Mouse (Mus musculus) MN1 (cell line): ENCODE data around the gene Spag7.

Experiments used
- DNase-seq: peaks from one replicate; pipeline ENCODE4 v3.0.0-alpha.2; 2016; ENCODE audit warnings: low spot score

Spag7 gene

DNA sequence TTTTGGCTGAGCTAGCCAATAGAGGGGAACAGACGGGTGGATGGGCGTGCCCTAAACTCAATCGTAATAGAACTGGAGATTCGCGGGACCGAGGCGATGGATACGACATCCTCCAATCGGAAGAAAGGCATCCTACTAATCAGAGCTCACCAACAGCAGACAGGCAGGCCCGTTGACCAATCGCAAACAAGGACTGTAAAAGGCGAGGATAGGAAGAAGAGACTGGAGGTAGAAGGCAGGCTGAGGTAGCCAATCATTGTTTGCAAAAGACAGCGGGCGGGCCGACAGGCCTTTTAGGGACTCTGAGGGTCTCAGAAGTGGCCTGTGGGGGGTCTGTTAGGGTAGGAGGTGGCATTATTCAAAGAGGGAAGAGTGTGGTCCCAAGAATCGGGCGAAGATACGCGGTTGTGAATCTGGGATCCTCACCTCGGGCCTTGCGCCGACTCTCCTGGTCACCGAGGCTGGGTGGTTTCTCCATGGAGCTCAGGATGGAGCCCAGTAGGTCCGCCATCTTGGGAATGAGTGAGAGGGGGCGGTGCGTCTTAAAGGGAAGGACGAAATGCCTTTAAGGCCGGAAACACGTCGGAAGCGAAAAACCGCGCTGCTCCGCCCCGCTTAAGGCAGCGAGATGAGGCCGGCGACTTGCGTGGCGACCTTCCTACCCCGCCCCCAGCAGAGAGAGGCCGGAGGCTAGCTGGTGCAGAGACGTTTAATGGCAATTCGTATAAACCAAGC, at the start of gene Spag7:
Spag7 (minus strand) TSS at position 646 of the 735 bp plus-strand sequence.
- DNase-seq, result peak; percentile 98

DNA sequence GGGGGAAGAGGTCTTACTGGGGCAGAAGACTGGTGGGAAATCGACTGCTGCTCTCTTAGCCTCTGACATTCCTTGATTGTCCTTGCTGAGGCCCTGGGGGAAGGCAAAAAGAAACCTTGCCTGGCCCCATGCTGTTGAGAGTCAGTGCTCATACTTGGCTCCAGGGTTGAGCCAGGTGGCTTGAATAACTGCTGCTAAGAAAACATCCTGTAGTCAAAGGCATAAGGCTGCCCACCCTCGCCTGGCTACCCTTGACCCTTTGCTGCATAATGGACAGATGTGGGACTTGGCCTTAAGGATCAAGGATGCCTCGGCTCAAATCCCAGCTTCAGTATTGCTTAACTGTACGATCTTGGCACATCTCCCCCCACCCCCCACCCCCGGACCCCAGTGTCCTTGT, 49.3 kb upstream of the Spag7 start:
- DNase-seq, result no peak

GRCm38 (mm10) chr11:70715832-70716231, 46.6 kb upstream of the Spag7 start:
- DNase-seq, result peak; percentile 29

- DNase-seq, result no peak
Observed at GRCm38 (mm10) chr11:70713222-70713621, 44.0 kb upstream of the Spag7 start.

DNA sequence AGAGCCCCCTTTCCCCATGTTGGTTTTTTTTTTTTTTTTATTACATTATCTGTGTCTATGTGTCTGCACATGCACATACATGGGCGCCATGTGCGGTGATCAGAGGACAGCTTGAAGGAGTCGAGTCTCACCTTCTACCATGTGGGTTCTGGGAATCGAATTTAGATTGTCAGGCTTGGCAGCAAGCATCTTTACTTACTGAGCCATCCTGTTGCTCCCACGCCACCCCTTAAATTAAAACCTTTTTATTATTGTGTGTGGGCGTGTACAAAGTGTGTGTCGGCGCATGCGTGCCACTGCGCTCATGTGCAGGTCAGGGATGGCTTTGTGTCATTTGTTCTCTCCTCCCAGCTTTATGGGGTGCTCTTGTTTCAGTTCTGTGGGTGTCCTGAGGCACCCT, 41.8 kb upstream of the Spag7 start:
- DNase-seq, result no peak

GRCm38 (mm10) chr11:70706127-70706526, 36.9 kb upstream of the Spag7 start:
- DNase-seq, result no peak

GRCm38 (mm10) chr11:70702781-70703180, 33.6 kb upstream of the Spag7 start:
- peak; percentile 46 for DNase-seq

DNA sequence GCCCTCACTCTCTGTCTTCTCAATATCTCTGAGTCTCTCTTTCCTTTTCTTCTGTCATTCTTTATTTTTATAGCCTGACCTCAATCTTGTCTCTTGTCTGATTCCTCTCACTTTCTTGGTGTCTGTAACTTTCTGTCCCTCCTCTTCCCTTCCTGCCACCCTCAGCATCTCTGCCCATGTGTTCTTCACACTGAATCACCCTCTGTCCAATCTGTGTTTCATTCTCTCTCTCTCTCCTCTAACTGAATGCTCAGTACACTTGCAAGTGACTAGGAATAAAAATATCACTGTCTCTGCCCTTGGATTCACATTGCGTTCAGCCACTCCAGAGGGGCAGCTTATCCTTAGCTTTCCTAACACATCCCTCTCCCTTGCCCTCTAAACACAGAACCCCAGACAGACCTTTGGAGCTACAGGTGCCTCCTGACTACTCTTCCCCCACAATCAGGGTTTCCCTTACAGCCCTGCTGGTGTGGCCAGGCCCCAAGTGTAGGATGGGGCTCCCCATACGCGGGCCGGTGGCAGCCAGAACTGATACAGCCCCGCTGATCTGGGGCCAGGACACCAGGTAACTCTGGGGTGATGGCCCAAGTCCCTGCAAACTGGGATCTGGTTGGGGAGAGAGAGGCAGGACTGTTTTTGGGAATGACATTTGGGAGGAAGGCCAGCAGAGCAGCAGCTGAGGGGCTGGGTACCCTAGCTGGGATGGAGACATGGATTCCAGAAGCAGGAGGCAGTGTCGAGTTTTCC, 32.9 kb upstream of the Spag7 start:
- no peak for DNase-seq

- no peak for DNase-seq
Observed at GRCm38 (mm10) chr11:70701221-70701955, 32.2 kb upstream of the Spag7 start.

GRCm38 (mm10) chr11:70700613-70701012, 31.4 kb upstream of the Spag7 start:
- peak; percentile 64 for DNase-seq

DNA sequence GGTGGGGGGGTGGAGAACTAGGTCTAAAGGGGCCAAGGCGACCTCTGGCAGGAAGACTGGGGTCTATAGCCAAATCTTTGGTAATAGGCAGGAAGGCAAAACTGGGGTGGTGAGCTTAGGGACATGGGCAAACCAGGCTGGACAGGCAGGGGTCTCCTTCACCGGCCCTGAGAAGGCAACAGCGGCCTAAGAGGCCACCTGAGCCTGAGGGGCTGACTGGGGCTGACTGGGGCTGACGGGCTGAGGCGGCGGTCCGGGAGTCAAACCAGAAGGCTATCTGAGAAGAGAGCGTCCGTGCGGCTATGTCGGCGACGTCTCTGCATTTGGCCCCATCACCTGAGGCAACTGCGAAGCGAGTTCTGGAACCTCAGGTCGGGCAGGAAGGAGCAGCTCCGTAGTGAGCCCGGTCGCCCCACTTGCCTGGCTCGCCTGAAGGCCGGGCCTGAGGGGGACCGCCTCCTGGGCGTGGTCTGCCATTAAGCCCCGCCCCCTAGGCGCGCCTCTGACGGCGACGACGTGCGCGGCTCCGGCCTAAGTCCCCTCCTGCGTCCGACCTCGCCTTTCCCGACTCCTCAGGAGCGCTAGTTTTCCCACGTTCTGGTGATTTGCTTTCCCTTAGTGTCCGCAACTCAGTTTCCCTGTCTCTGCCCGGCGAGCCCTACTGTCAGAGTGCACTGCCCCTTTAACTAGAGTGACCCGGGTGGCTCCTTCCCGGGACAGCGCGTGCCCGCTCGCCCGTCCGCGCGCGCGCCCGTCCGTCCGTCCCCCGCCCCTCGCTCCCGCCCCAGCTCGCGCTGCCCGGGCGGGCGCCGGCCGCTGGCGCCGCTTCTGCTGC, 30.7 kb upstream of the Spag7 start, which contains the start of the genes Inca1 and Kif1c:
Inca1 (minus strand) TSS at position 434 of the 835 bp plus-strand sequence.
Kif1c (plus strand) TSS at position 827 of the 835 bp plus-strand sequence.
- DNase-seq, result peak; percentile 91

GRCm38 (mm10) chr11:70699051-70699450, 29.8 kb upstream of the Spag7 start:
- no peak for DNase-seq

GRCm38 (mm10) chr11:70697376-70697775, 28.2 kb upstream of the Spag7 start:
- DNase-seq, result no peak

DNA sequence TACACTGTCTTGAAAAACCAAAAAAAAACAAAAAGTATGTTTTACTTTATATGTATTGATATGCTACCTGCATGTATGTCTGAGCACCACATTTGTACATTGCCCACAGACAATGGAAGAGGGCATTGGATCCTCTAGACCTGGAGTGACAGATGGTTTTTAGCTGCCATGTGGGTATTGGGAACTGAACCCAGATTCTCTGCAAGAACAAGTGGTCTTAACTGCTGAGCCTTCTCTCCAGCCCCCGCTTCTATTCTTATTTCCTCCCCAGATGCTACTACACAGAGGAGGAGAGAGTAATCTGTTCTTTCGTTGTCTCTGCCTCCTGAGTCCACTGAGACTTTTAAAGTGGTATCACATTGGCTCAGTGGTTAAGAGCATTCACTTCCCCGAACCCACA, 24.3 kb upstream of the Spag7 start:
- DNase-seq, result no peak

GRCm38 (mm10) chr11:70689578-70689977, 20.4 kb upstream of the Spag7 start:
- DNase-seq, result no peak

GRCm38 (mm10) chr11:70688372-70688771, 19.2 kb upstream of the Spag7 start:
- peak; percentile 28 for DNase-seq

- peak; percentile 76 for DNase-seq
Observed at GRCm38 (mm10) chr11:70687601-70688199, 18.5 kb upstream of the Spag7 start, which contains the start of gene Camta2. Gene Camta2, minus strand, starts transcription at chr11:70688105.

DNA sequence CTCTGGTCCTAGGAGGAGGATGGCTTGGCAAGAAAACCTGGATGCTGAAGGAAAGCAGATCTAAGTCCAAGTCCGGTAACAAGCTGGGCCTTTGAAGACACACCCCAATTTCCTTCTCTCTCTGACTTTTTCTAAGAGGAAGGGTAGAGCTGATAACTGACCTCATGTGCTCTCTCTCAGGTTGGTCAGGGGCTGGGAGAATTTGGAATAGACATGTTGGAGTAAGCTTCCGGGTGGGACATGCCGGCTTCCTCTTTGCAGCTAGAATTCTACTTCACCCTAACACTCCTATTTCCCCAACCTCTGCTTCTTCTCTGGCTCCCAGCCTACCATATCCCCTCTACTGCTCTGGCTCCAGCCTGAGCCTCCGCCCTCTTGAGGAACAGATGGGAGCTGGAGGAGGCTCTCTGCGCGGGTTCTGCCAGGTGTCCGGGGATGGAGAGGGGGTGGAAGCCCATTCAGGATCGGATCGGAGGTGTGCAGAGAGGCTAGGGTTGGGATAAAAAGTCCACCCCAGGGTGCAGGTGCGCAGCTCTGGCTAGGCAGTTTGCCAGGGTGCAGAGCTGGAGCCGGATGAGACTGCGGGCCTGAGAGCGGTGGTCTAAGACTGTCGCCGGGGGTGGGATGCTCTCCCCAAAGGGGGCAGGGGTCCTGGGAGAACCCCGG, 17.8 kb upstream of the Spag7 start:
- peak; percentile 42 for DNase-seq

DNA sequence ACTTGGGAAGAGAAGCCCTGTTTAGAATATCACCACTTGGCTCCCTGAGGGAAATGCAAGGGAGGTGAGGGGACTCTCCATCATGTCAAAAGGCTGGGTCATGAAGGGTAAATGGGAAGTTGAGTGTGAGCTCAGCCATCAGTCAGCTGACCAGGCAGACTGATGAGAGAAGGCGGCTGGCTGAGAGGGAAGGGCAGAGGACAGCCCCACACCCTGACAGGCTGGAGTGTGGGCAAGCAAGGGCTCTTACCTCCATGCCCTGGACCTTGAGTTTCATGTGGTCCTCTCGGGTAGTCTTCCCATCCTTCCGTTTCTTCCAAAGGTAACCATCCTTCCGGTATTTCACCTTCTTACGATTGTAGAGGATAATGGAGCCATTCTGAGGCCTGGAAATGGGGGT, 14.4 kb upstream of the Spag7 start:
- no peak for DNase-seq

- peak; percentile 54 for DNase-seq
Observed at GRCm38 (mm10) chr11:70681897-70682581, 12.8 kb upstream of the Spag7 start.
